Mouse (Mus musculus): ENCODE measurements around the gene Washc2.

DNA sequence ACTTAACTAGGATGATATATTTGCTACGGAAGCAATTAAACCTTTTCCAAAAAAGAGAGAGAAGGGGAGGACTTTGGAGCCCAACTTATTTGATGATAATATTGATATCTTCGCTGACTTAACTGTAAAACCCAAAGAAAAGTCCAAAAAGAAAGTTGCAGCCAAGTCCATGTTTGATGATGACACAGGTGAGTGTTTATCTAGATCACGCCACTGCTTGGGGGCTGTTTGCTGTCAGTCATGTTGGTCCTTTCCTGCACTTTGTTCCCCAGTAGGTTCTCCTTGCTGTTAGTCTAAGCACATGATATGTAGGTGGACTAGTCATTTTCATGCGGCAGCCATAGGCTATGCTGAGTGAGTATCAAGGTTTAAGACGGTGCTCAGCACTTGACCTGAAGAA is 52.6 kb downstream of the Washc2 start:
- TF ChIP-seq CTCF (IDR thresholded peaks at IDR 0.05; ENCODE audit: control insufficient read depth, insufficient read depth, insufficient read length) (no peak), FOSL1 (IDR thresholded peaks at IDR 0.05; ENCODE audit: insufficient read depth, low read length, poor library complexity, severe bottlenecking) (no peak), CEBPB (IDR thresholded peaks at IDR 0.05; ENCODE audit: low read depth) (no peak), USF1 (IDR thresholded peaks at IDR 0.05; ENCODE audit: low read depth) (no peak)

All from C2C12 (cell line).